Mouse (Mus musculus) intestine, embryonic 16.5 days (tissue): ENCODE measurements at regions not wholly inside any gene's neighbourhood (a gene's known extent, or its start where the extent isn't known, plus 50 kb on each side); places are given as distances from the start of the nearest gene placed in this dataset.

Experiments used
- ATAC-seq: fragments of 200-750 bp; cut with Nextera tagmentation; 2 replicates; pipeline ENCODE4 v1.8.0; 2017; ENCODE audit warnings: moderate TSS enrichment, moderate library complexity
- H3K27ac ChIP-seq: fragments of 300-500 bp; sonication (generic); 2 replicates; pipeline ENCODE4 v1.5.1; 2014; ENCODE audit warnings: mild to moderate bottlenecking, low read length
- H3K27me3 ChIP-seq: fragments of 300-500 bp; sonication (generic); replicated peaks from 2 replicates; pipeline ENCODE4 v1.6.1; 2014; ENCODE audit warnings: low read length, control low read depth, mixed read lengths; ENCODE audit not compliant: control insufficient read depth, insufficient read depth
- H3K36me3 ChIP-seq: fragments of 300-500 bp; sonication (generic); 2 replicates; pipeline ENCODE4 v1.6.1; 2014; ENCODE audit warnings: low read length, control low read depth; ENCODE audit not compliant: control insufficient read depth, insufficient read depth
- H3K4me1 ChIP-seq: fragments of 300-500 bp; sonication (generic); 2 replicates; pipeline ENCODE4 v1.6.1; 2014; ENCODE audit warnings: low read length, control low read depth, mixed read lengths; ENCODE audit not compliant: control insufficient read depth, insufficient read depth
- H3K4me2 ChIP-seq: fragments of 300-500 bp; sonication (generic); 2 replicates; pipeline ENCODE4 v1.6.1; 2014; ENCODE audit warnings: low read depth, low read length, control low read depth
- H3K4me3 ChIP-seq: fragments of 300-500 bp; sonication (generic); 2 replicates; pipeline ENCODE4 v1.5.1; 2014; ENCODE audit warnings: mild to moderate bottlenecking, low read length
- H3K9ac ChIP-seq: fragments of 300-500 bp; sonication (generic); 2 replicates; pipeline ENCODE4 v1.6.1; 2014; ENCODE audit warnings: low read depth, low read length
- H3K9me3 ChIP-seq: fragments of 300-500 bp; sonication (generic); 2 replicates; pipeline ENCODE4 v1.6.1; 2016; ENCODE audit warnings: low read length, control low read depth; ENCODE audit not compliant: control insufficient read depth
- WGBS: fragments of 180-500 bp; shearing (Covaris S2); extraction: QIAGEN DNeasy Blood & Tissue Kit; methylation state at CpG from one replicate; pipeline ENCODE4 v1.1.7; 2014; 5-methylcytosine and 5-hydroxymethylcytosine counted together

GRCm38 (mm10) chr7:125393228-125393627 is 51.2 kb upstream of the Kdm8 start:
- H3K9ac ChIP-seq = peak overlapping the region; percentile 66
- WGBS = 1% methylated on average over 16 of the region's 16 CpGs
- peak overlapping the region; percentile 46 for H3K4me3 ChIP-seq
- H3K9me3 ChIP-seq = no peaks in the 10 kb centered on the region
- peak overlapping the region; percentile 92 for H3K4me2 ChIP-seq
- peak; percentile 71 for ATAC-seq
- H3K27ac ChIP-seq = no peak overlapping the region
- H3K36me3 ChIP-seq = no peaks in the 10 kb centered on the region
- H3K4me1 ChIP-seq = peaks cover 8% of the 10 kb centered on the region; the same call in 1 of the 2 replicates
- H3K27me3 ChIP-seq = no peaks in the 10 kb centered on the region

GRCm38 (mm10) chr7:125393654-125394346 is 50.7 kb upstream of the Kdm8 start:
- Histone ChIP-seq H3K4me3 (peak overlapping the region; percentile 46), H3K27me3 (no peaks in the 10 kb centered on the region), H3K9ac (peak overlapping the region; percentile 66), H3K36me3 (no peaks in the 10 kb centered on the region), H3K4me1 (peaks cover 8% of the 10 kb centered on the region; the same call in 1 of the 2 replicates), H3K27ac (no peak overlapping the region), H3K4me2 (peak overlapping the region; percentile 92), H3K9me3 (no peaks in the 10 kb centered on the region)
- WGBS = 1% methylated on average over 33 of the region's 33 CpGs
- ATAC-seq = peak; percentile 91
